Mouse (Mus musculus) cerebellum, adult 9-10 months (tissue): Measurements from ENCODE around the gene Gm10134.
A peak's percentile ranks its signal among the peaks of the same experiment; 100 is the strongest.

ENCODE experiments used
- DNase-seq: peaks from one replicate; pipeline ENCODE4 v3.0.0; 2022

The Gm10134 gene

DNA sequence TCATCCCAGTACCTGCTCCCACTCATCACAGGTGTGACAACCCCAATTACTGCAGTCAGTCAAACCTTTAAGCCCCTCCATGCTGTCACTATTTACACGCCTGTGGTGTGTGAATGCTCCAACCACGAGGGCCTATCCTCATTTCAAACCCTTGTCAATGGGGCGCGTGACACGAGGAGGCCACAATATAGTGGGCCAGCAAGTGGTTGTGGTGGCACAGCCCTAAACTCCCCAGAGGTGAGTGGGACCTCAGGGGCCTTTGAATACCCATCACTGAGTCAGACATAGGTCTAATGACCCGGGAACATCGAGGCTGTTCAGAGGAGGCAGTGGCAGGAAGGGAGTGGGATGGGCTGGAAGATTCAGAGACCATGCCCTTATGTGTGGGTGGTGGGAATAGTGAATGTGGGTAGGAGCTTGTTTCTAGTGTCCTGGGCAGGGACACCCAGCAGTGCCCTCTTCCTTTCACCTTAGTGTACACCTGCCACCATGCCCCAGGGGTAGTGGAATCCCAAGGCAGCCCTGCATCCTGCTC lies 28.1 kb downstream of the Gm10134 start:
- no peak for DNase-seq

- no peak for DNase-seq
Observed at GRCm38 (mm10) chr2:28534436-28535262, 28.8 kb downstream of the Gm10134 start.

DNA sequence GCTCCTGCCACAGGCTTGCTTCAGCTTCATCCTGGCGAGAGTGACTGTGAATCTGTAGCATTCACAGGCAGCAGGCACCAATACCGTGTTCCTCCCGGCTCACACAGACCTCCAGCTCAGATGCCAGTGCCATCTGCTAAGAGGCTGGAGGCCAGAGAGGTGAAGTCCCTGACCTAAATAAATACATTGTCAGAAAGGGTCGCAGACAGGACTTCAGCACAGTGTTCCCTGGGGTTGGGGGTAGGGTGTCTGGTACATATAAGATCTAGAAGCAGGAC lies 29.3 kb downstream of the Gm10134 start:
- DNase-seq: peak; percentile 88

DNA sequence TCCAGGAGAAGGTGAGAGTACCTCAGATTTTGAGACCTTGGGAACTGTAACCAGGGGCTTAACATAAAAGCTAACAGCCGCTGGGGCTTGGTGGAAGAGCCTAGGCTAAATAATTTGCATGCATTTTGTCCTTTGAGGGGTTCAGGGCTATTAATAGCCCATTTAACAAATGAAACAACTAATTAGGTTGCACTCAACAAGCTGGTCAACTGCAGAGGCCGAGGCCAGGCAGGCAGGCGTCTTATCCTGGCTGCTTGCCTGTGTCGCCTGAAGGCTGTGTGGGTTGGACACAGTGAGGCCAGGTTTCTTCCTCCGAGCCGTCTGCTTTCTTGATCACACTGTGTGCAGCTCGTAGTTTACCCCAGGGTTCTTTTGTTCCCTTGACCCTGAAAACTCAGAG lies 29.8 kb downstream of the Gm10134 start:
- peak; percentile 88 for DNase-seq

DNA sequence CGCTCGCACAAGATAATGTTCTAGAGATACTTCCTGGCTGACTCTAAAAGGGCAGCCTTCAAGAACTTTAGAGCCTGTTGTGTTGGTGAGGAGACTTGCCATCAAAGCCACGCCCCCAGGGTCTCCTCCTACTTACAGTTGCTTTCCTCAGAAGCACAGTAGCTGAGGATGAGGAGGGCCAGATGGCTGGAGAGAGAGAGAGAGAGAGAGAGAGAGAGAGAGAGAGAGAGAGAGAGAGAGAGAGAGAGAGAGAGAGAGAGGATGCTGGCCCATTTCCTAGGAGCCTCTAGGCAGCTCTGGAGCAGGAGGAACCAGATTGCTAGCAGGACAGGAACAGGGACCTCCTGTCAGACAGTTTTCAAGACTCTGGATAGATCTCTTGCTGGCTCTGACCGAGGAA lies 30.3 kb downstream of the Gm10134 start:
- DNase-seq: no peak

- peak; percentile 66 for DNase-seq
Observed at GRCm38 (mm10) chr2:28536766-28537633, 31.1 kb downstream of the Gm10134 start.

GRCm38 (mm10) chr2:28537634-28537920 lies 31.7 kb downstream of the Gm10134 start:
- DNase-seq: peak; percentile 57

DNA sequence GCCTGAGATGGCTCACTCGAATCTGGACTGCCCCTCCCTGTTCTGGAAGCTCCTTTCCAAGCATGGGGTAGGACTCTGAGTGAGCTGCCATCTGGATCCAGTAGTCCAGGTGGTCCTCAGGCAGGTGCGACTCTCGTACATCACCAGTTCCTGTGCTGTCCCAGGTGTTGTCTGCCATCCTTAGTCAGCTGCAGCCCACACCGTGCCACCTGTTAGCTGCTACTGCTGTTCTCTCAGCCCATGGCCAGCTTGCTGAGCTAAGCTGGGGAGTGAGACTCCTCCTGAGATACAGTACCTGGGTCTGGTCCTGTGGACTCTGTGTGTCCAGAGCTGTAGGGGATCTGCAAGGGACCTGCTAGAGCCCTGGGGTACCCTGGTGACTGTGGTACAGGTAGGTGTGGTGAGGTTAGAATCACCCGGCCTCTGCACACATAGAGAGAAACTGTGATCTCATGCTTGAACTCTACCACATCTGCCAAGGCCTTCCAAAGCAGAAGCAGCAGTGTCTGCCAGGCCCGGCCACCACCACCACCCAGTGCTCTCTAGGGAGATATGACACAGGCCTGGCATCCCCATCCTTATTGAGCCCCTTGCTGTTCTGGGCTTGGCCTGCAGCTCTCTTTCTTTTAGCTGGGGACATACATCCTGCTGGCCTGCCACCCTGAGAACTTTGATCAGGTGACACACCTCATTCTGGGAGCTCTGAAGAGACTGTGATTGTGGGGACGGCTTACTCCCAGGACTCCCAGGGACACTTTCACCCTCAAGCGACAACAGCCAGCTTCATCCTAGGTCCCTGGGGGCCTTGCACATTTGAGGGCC lies 32.3 kb downstream of the Gm10134 start:
- peak; percentile 58 for DNase-seq

DNA sequence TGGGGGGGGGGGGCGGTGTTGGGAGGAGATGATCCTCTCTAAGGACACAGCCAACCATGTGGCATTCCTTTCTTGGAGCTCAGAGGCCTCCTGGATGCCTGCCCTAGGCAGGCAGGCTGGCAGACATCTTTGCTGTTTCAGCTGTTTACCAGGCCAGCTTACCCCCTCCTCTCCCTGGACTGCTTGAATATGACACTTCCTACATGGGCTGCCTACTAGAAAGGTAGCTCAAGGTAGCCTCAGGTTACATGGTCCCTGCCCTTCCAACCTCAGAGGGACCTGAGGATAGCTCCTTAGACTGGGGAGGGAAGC lies 32.9 kb downstream of the Gm10134 start:
- DNase-seq: peak; percentile 68

- peak; percentile 76 for DNase-seq
Observed at GRCm38 (mm10) chr2:28539206-28539605, 33.3 kb downstream of the Gm10134 start.

- no peak for DNase-seq
Observed at GRCm38 (mm10) chr2:28539949-28540348, 34.1 kb downstream of the Gm10134 start.

DNA sequence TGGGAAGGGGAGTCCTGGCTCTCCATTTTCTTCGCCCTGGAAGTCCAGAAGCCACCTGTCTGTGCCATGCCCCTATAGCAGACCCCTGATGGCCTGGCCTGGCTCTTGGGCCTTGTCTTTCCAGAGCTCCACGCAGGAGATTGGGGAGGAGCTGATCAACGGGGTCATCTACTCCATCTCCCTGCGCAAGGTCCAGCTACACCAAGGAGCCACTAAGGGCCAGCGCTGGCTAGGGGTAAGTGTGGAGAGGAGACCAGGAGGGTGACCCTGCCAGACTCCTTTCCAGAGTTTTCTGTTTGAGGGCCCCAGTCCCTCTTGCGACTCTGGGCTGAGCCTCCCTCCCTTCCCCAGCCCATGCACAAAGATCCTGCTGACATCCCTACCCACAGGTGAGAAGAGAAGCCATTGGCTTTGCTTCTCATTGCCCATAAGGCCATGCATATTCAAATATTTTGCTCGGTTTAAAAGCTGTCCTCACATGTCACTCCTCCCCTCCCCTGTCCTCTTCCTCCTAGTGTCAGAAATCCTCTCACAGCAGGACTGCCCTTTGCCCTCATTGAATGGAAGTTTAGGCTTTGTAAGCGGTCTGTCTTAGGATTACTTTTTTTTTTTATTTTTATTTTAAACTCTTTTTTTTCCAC lies 34.8 kb downstream of the Gm10134 start:
- no peak for DNase-seq

- peak; percentile 94 for DNase-seq
Observed at GRCm38 (mm10) chr2:28543894-28544293, 38.0 kb downstream of the Gm10134 start.

DNA sequence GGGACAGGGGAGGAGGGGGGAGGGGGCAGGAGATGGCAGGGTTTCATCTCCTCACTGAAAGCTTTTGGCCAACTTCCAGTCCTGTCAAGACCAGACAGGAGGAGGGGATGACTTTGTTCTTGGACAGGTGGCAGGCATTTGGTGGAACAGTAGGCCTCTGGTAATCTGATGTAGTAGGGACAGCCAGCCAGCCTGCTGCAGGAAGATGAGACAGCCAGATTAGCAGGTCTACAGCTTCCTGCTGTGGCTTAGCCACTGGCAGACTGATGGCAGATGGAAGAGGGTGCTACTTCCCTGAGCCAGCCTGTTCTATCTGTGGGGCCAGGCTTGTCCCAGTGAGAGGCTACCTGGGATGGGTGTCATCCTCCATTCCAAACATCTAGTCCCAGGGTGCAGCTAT lies 40.1 kb downstream of the Gm10134 start:
- DNase-seq: peak; percentile 85

- peak; percentile 54 for DNase-seq
Observed at GRCm38 (mm10) chr2:28546560-28546959, 40.7 kb downstream of the Gm10134 start.

- peak; percentile 88 for DNase-seq
Observed at GRCm38 (mm10) chr2:28547237-28548172, 41.6 kb downstream of the Gm10134 start.

GRCm38 (mm10) chr2:28549157-28549556 lies 43.3 kb downstream of the Gm10134 start:
- DNase-seq: peak; percentile 45

- DNase-seq: no peak
Observed at GRCm38 (mm10) chr2:28552301-28552700, 46.4 kb downstream of the Gm10134 start.
